Mouse (Mus musculus) c-Kit-negative CD71-positive TER-119-positive erythroid progenitor cells, embryonic 14.5 days (primary cell): Measurements from ENCODE around the gene Fxyd3.

Experiments
- DNase-seq: peaks from one replicate; pipeline ENCODE4 v3.0.0-alpha.2; 2013; ENCODE audit warnings: low read depth, low spot score

Fxyd3 gene

DNA sequence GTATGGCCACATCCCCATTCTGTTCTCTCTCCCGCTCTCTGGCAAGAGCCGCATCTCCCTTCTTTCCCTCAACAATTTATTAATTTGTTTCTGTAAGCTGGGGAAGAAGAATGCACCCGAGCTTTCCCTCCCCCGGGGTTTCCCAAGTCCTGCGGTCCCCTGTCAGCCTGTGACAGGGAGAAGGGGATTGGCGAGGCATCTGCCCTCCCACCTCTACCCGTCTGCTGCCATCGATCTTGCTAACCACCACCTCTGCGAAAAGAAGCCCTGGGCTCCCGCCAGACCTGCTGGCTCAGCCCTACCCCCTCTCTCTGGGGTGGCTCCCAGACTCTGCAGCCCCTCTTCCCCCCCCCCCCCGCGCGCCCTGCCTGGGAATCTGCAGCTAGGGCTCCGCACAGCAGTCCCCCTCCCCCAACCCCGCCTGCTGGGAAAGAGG lies 26.6 kb downstream of the Fxyd3 start:
- no peak for DNase-seq

- no peak for DNase-seq
Measured at GRCm38 (mm10) chr7:31049135-31049845, 27.2 kb downstream of the Fxyd3 start.

GRCm38 (mm10) chr7:31042431-31042910 lies 34.0 kb downstream of the Fxyd3 start, which contains the start of gene Fxyd5:
Fxyd5 (minus strand) TSS chr7:31042481.
- DNase-seq = no peak

GRCm38 (mm10) chr7:31041662-31042315 lies 34.7 kb downstream of the Fxyd3 start:
- DNase-seq = no peak

DNA sequence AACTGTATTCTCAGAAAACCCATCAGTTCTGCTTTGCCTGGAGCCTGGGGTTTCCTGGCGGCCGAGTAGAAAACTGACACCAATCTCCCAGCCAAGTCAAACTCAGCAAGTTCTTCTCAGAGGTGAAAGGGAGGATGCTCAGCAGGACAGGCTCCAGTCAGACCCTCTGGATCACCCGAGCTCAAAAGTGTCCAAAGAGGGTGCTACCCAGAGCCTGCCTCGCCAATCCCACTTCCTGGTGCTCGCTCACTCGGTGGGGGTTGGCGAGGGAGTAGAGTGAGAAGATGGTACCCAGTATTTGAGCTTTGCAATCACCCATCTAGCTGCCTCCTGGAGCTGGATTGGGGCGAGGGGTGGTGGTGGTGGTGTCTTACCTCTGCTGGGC lies 35.5 kb downstream of the Fxyd3 start:
- no peak for DNase-seq

DNA sequence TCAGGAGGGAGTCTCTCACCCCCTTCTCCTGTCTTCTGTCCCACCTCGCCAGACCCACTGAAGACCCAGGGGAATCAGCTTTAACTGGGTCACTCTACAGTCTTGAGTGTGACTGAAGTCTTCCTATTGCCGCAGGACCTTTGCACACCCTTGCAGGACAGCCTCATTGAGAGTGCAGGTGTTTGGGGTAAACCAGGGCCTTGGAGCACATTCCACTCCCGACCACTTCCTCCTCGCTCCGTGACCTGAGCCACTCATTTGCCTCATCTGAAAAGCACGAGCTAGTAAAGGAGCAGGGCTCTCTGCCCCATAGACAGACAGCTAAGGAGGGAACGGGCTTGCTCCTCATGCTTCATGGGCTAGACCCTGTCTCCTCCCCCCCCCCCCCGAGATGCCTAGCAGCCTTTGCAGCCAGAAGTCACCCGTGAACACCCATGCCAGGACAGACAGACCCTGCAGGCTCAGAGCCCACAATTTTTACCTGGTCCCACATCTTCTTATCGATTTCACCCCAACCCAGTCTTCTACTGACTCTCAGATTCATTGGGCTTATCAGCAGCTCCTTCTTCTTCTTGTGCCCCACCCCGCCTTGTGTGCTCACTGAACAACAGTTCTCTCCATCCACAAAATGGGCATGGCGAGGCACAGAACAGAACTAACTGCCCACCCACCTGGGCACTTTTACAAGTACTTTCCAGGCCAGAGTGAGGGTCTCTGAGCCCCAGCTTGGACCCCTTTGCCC lies 36.1 kb downstream of the Fxyd3 start:
- no peak for DNase-seq

DNA sequence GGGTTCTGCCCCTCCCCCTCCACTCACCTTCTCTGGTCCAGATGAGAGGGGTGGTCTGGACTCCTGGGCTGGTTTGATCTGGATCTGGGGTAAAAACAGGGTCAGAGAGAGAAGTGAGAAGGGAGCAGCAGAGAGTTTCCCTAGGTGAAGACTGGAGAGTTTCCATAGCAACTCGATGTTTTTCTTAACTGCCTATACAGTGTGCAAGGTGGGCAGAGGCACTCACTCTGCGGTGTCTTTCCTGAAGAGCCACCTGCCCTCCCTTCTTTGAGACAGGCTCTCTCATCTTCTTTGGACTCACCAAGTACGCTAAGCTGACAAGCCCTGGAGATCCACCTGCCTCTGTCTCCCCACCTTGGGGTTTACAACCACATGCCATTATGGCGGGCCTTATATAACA lies 37.5 kb downstream of the Fxyd3 start:
- no peak for DNase-seq

GRCm38 (mm10) chr7:31037675-31038074 lies 38.8 kb downstream of the Fxyd3 start:
- DNase-seq = no peak

DNA sequence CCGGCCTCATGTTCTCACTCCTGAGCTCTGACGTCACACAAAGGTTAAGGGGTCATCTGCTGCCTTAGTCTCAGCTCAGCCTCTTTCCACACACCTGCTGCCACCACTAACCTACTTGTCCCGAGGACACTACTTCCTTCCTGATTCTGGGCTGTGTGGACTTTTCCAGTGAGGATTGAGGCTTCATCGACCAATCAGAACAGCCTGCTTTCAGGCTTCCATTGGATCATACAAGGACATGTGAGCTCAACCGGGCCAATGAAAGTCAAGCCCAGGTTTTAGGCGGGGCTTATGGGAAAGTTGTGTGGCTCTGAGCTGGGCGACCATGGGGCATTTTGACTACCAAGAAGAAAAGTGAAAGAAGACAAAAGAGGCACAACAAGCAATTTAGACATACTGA lies 39.6 kb downstream of the Fxyd3 start:
- no peak for DNase-seq

- DNase-seq = no peak
Measured at GRCm38 (mm10) chr7:31035291-31035690, 41.2 kb downstream of the Fxyd3 start.

GRCm38 (mm10) chr7:31034789-31035188 lies 41.7 kb downstream of the Fxyd3 start:
- DNase-seq = no peak

DNA sequence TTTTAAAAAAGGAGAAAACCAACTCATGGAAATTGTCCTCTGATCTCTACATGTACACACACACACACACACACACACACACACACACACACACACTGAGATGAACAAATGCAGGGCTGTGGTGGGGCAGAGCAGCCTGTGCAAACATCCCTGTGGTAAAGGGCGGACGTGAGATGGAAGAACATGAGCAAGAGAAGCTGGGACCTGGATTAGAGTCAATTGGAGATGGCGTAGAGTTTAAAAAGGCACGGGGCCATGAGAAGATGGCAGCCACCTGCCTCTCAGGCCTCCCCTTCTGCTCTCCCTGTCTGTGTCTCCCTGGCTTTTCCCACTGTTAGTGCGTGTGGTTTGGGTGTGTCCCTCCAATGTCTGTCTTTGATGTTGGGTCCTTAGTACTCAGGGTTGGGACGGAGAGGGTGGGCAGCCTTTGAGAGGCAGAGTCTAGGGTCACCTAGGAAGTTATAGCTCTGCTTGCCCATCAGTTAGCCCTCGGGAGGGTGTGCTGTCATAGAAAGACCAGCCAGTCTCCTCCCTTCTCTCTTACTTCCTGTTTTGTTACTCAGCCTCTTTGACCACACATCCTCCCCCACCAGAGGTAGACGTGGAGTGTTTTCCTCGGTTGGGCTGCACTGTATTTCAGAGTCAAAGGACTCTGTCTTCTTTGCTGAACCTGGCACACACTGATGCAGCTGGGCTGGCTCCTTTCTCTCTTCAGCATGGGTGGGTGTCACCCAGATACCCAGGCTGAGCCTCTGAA lies 42.9 kb downstream of the Fxyd3 start:
- DNase-seq = no peak

GRCm38 (mm10) chr7:31031731-31032130 lies 44.8 kb downstream of the Fxyd3 start:
- DNase-seq = no peak

DNA sequence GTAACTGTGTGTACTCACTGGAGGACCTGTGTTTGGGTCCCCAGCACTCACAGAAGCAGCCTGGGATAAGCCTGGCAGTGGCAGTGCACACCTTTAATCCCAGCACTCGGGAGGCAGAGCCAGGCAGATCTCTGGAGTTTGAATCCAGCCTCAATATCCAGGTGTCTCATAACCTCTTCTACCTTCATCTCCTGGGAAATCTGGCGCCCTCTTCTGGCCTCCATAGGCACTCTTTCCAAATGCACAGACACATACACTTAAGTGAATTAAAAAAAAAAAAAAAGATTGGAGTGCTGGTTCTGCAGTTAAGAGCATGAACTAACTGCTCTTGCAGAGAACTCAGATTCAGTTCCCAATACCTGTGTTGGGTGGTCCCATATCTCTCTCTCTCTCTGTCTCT lies 45.8 kb downstream of the Fxyd3 start:
- DNase-seq = no peak

DNA sequence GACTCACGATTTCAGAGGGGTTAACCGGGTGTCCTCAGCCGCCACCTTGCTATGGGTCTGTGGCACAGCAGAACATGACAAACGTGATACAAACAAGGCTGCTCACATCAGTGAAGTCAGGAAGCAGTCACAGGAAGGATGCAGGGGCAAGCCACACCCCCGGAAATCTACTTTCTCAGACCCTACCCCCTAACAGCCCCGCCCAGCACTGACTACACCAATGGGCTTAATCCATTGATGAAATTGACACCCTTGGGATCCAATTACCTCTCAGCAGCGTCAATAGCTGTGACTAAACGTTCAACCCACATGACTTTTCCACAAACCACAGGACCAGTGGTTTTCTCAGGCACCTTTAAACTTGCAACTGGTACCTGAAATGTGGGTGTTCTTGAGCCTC lies 47.9 kb downstream of the Fxyd3 start:
- DNase-seq = no peak
